20 mouse cellular contexts compared by ENCODE assay signal in the genomic region with DNA sequence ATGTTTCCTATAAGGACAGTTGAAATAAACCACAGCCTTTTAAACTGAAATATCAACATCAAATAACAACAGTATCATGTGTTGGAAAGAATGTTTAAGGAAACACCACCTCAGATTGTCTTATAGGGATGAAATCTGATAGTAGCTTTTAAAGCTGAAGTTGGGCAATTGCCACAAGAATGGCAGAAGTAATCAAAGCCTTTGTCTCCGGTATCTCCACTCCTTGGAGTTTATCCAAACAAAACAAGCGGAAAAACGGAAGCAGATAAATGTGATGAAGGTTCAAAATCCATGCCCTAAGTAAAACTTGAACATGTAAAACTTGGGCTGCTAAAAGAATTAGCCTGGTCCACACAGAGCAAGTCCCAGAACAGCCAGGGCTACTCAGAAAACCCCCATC.
DNase-seq lines count a peak whose midpoint lies in the region; ATAC-seq and TF ChIP-seq lines count a peak whose summit lies in the region.
"Had no signal": no experiment of that assay in that cellular context is flagged by ENCODE, and none has a peak within 500 bp of the region (broad histone marks: within the 10 kb centered on the region; RNA-seq: fewer than 3 reads in every experiment).

No protein-coding gene starts in this region.

- no peak overlapping the region for H3K4me2 ChIP-seq in kidney, embryonic 16.5 days (replicated peaks; ENCODE audit: low read depth, low read length)
- no peak overlapping the region for H3K4me2 ChIP-seq in lung, embryonic 14.5 days
- no peak overlapping the region for H3K4me2 ChIP-seq in midbrain, embryonic 11.5 days
- H3K4me2 ChIP-seq: embryonic facial prominence, embryonic 13.5 days; heart, embryonic 13.5 days; hindbrain, embryonic 13.5 days had no signal

- no peaks in the 10 kb centered on the region for H3K36me3 ChIP-seq in kidney, embryonic 16.5 days (ENCODE audit: insufficient read depth, low read length)
- H3K36me3 ChIP-seq in lung, embryonic 14.5 days (ENCODE audit: insufficient read depth): no peaks in the 10 kb centered on the region
- no peaks in the 10 kb centered on the region for H3K36me3 ChIP-seq in midbrain, embryonic 11.5 days (ENCODE audit: control insufficient read depth, insufficient read depth, low read length)
- H3K36me3 ChIP-seq: embryonic facial prominence, embryonic 13.5 days; forebrain, embryonic 10.5 days; G1E; heart, embryonic 13.5 days; hindbrain, embryonic 13.5 days had no signal

- H3K4me3 ChIP-seq in kidney, embryonic 16.5 days (ENCODE audit: low read length): no peak overlapping the region
- H3K4me3 ChIP-seq in lung, embryonic 14.5 days (ENCODE audit: low read depth, low read length): no peak overlapping the region
- H3K4me3 ChIP-seq in embryonic fibroblast, embryonic 13.5 days (ENCODE audit: insufficient read depth, low read length): no peak overlapping the region
- no peak overlapping the region for H3K4me3 ChIP-seq in midbrain, embryonic 11.5 days (ENCODE audit: low read depth, low read length)
- H3K4me3 ChIP-seq: embryonic facial prominence, embryonic 13.5 days; erythroblast, embryonic 14.5 days; forebrain, embryonic 10.5 days; gastrocnemius, adult 2 months; heart, embryonic 13.5 days; hindbrain, embryonic 13.5 days had no signal

- 0 out of 2 replicates have a peak overlapping the region, but pooled peaks have one; percentile 50 for H3K27ac ChIP-seq in kidney, embryonic 16.5 days (ENCODE audit: low read length)
- no peak overlapping the region for H3K27ac ChIP-seq in lung, embryonic 14.5 days (ENCODE audit: low read depth)
- peak overlapping the region; percentile 92 for H3K27ac ChIP-seq in embryonic fibroblast, embryonic 13.5 days (ENCODE audit: insufficient read depth, low read length)
- H3K27ac ChIP-seq in midbrain, embryonic 11.5 days (ENCODE audit: low read depth, low read length): no peak overlapping the region
- H3K27ac ChIP-seq: gastrocnemius, adult 2 months; heart, embryonic 13.5 days; hindbrain, embryonic 13.5 days; hindbrain, postnatal 0 days had no signal

- H3K4me1 ChIP-seq in kidney, embryonic 16.5 days (ENCODE audit: insufficient read depth, low read length): peaks cover 16% of the 10 kb centered on the region; the same call in 1 of the 2 replicates
- no peaks in the 10 kb centered on the region; the same call in 1 of the 2 replicates for H3K4me1 ChIP-seq in lung, embryonic 14.5 days (ENCODE audit: insufficient read depth)
- 0 out of 2 replicates have a peak, but pooled peaks cover 2% of the 10 kb centered on the region for H3K4me1 ChIP-seq in embryonic fibroblast, embryonic 13.5 days (ENCODE audit: control insufficient read depth, insufficient read depth, low read length)
- peaks cover 3% of the 10 kb centered on the region; the same call in 1 of the 2 replicates for H3K4me1 ChIP-seq in midbrain, embryonic 11.5 days (ENCODE audit: control insufficient read depth, insufficient read depth, low read length)

- no peaks in the 10 kb centered on the region for H3K27me3 ChIP-seq in kidney, embryonic 16.5 days (ENCODE audit: insufficient read depth, low read length)
- no peaks in the 10 kb centered on the region for H3K27me3 ChIP-seq in lung, embryonic 14.5 days (ENCODE audit: insufficient read depth, low read length)
- no peaks in the 10 kb centered on the region for H3K27me3 ChIP-seq in midbrain, embryonic 11.5 days (ENCODE audit: control insufficient read depth, insufficient read depth, low read length)
- H3K27me3 ChIP-seq: embryonic facial prominence, embryonic 13.5 days; heart, embryonic 13.5 days; hindbrain, embryonic 13.5 days had no signal

- no peak overlapping the region for H3K9ac ChIP-seq in kidney, embryonic 16.5 days (replicated peaks; ENCODE audit: low read length)
- no peak overlapping the region for H3K9ac ChIP-seq in lung, embryonic 14.5 days
- no peak overlapping the region for H3K9ac ChIP-seq in midbrain, embryonic 11.5 days (ENCODE audit: low read length)
- H3K9ac ChIP-seq: embryonic facial prominence, embryonic 13.5 days; heart, embryonic 13.5 days; hindbrain, embryonic 13.5 days had no signal

- 9% methylated on average over 3 of the region's 3 CpGs for WGBS in kidney, embryonic 16.5 days
- 6% methylated on average over 3 of the region's 3 CpGs for WGBS in lung, embryonic 14.5 days
- WGBS in midbrain, embryonic 11.5 days: 76% methylated on average over 3 of the region's 3 CpGs

- no peak for ATAC-seq in kidney, embryonic 16.5 days (ENCODE audit: low FRiP score, low TSS enrichment)
- ATAC-seq in lung, embryonic 14.5 days (ENCODE audit: insufficient read depth): no peak
- no peak for ATAC-seq in midbrain, embryonic 11.5 days (ENCODE audit: low FRiP score)
- ATAC-seq: CD4-positive, CD25-positive, alpha-beta regulatory T cell, adult 4 months; forebrain, embryonic 14.5 days; hindbrain, postnatal 0 days had no signal

- H3K9me3 ChIP-seq in kidney, embryonic 16.5 days (ENCODE audit: low read length): no peaks in the 10 kb centered on the region
- no peaks in the 10 kb centered on the region for H3K9me3 ChIP-seq in lung, embryonic 14.5 days (ENCODE audit: low read depth, low read length)
- no peaks in the 10 kb centered on the region for H3K9me3 ChIP-seq in midbrain, embryonic 11.5 days (ENCODE audit: control insufficient read depth, low read length)
- H3K9me3 ChIP-seq: embryonic facial prominence, embryonic 13.5 days; forebrain, embryonic 10.5 days; hindbrain, embryonic 13.5 days had no signal

- no peak for TF ChIP-seq POLR2A in embryonic fibroblast, embryonic 13.5 days (IDR thresholded peaks at IDR 0.05; ENCODE audit: low read depth, low read length)

- no peak for DNase-seq in kidney, adult 8-10 months
- peak; percentile 48 for DNase-seq in lung, embryonic 14.5 days
- DNase-seq in lung, postnatal 25 days (ENCODE audit: low spot score): no peak
- no peak for DNase-seq in midbrain, embryonic 11.5 days (ENCODE audit: low spot score, missing footprints)
- DNase-seq: cerebellum, adult 11 months; cerebellum, adult 8-10 months; cerebellum, postnatal 14 days; gastrocnemius, adult 2 months; heart, postnatal 36 days had no signal

- TF ChIP-seq CTCF in lung, embryonic 14.5 days (IDR thresholded peaks at IDR 0.05; ENCODE audit: low read depth): no peak
- TF ChIP-seq CTCF in embryonic fibroblast, embryonic 13.5 days (IDR thresholded peaks at IDR 0.05; ENCODE audit: borderline replicate concordance, insufficient read depth, low read length): no peak

Comparison
In these comparisons a context has a peak if more than half of its experiments do, and no peak if none do; other contexts are left out.
1. H3K27ac ChIP-seq: peak in kidney, embryonic 16.5 days (single experiment) and embryonic fibroblast, embryonic 13.5 days (single experiment); none in lung, embryonic 14.5 days (single experiment) and midbrain, embryonic 11.5 days (single experiment).